Mouse (Mus musculus) embryonic facial prominence, embryonic 15.5 days (tissue): Measurements from ENCODE around the gene Slc5a4b. TPM values are rescaled to one million over a fixed set of nuclear protein-coding genes. Genes with fewer than 3 reads are reported as not detected.

Experiments used
- ATAC-seq: fragments of 200-750 bp; cut with Nextera tagmentation; 2 replicates; pipeline ENCODE4 v1.8.0; 2017; ENCODE audit warnings: low read depth, moderate TSS enrichment; ENCODE audit not compliant: insufficient number of reproducible peaks, low FRiP score, low TSS enrichment
- H3K27ac ChIP-seq: fragments of 300-500 bp; sonication (generic); replicated peaks from 2 replicates; pipeline ENCODE4 v1.5.1; 2015; ENCODE audit warnings: mild to moderate bottlenecking, inconsistent platforms
- H3K27me3 ChIP-seq: fragments of 300-500 bp; sonication (generic); 2 replicates; pipeline ENCODE4 v1.6.1; 2015; ENCODE audit warnings: inconsistent platforms
- H3K36me3 ChIP-seq: fragments of 300-500 bp; sonication (generic); 2 replicates; pipeline ENCODE4 v1.6.1; 2015; ENCODE audit warnings: mild to moderate bottlenecking, inconsistent platforms
- H3K4me1 ChIP-seq: fragments of 300-500 bp; sonication (generic); 2 replicates; pipeline ENCODE4 v1.6.1; 2015; ENCODE audit warnings: inconsistent platforms
- H3K4me2 ChIP-seq: fragments of 300-500 bp; sonication (generic); replicated peaks from 2 replicates; pipeline ENCODE4 v1.6.1; 2015; ENCODE audit warnings: mild to moderate bottlenecking, inconsistent platforms
- H3K4me3 ChIP-seq: fragments of 300-500 bp; sonication (generic); replicated peaks from 2 replicates; pipeline ENCODE4 v1.5.1; 2015; ENCODE audit warnings: mild to moderate bottlenecking, inconsistent platforms
- H3K9ac ChIP-seq: fragments of 300-500 bp; sonication (generic); 2 replicates; pipeline ENCODE4 v1.6.1; 2015; ENCODE audit warnings: inconsistent platforms
- H3K9me3 ChIP-seq: fragments of 300-500 bp; sonication (generic); replicated peaks from 2 replicates; pipeline ENCODE4 v1.6.1; 2016; ENCODE audit warnings: inconsistent platforms
- WGBS: fragments of 180-500 bp; shearing (Covaris S2); methylation state at CpG from one replicate; pipeline ENCODE4 v1.1.7; 2015; 5-methylcytosine and 5-hydroxymethylcytosine counted together
- polyA plus RNA-seq: library from polyadenylated mRNA; unstranded; fragments of >200 nt; fragmentation: Nextera tagmentation; extraction: Ambion mirVana; gene quantifications from 2 replicates; pipeline ENCODE4 v1.2.1, GENCODE M21; 2015

Gene Slc5a4b
- polyA plus RNA-seq, 1 experiment from 2014 or later = not detected

GRCm38 (mm10) chr10:76036962-76037361 lies 73.8 kb downstream of the Slc5a4b start:
- Histone ChIP-seq H3K9me3 (no peaks in the 10 kb centered on the region), H3K27me3 (no peaks in the 10 kb centered on the region), H3K9ac (no peak overlapping the region), H3K4me3 (no peak overlapping the region), H3K4me1 (no peaks in the 10 kb centered on the region), H3K36me3 (peaks cover 50% of the 10 kb centered on the region), H3K27ac (no peak overlapping the region), H3K4me2 (no peak overlapping the region)
- ATAC-seq = no peak
- WGBS = 95% methylated on average over 5 of the region's 5 CpGs

GRCm38 (mm10) chr10:76035277-76035676 lies 75.5 kb downstream of the Slc5a4b start:
- H3K36me3 ChIP-seq = peaks cover 37% of the 10 kb centered on the region
- no peak overlapping the region for H3K9ac ChIP-seq
- no peaks in the 10 kb centered on the region for H3K27me3 ChIP-seq
- H3K4me2 ChIP-seq = no peak overlapping the region
- no peaks in the 10 kb centered on the region for H3K4me1 ChIP-seq
- no peak overlapping the region for H3K4me3 ChIP-seq
- H3K27ac ChIP-seq = no peak overlapping the region
- no peaks in the 10 kb centered on the region for H3K9me3 ChIP-seq
- no peak for ATAC-seq

- no peaks in the 10 kb centered on the region for H3K27me3 ChIP-seq
- H3K4me1 ChIP-seq = no peaks in the 10 kb centered on the region
Measured at GRCm38 (mm10) chr10:76034001-76034600, 76.7 kb downstream of the Slc5a4b start.

GRCm38 (mm10) chr10:76033119-76033455 lies 77.7 kb downstream of the Slc5a4b start:
- Histone ChIP-seq H3K4me3 (peak overlapping the region; percentile 77), H3K9me3 (no peaks in the 10 kb centered on the region), H3K27me3 (no peaks in the 10 kb centered on the region), H3K27ac (0 out of 2 replicates have a peak overlapping the region, but pooled peaks have one; percentile 61), H3K4me1 (no peaks in the 10 kb centered on the region), H3K4me2 (peak overlapping the region; percentile 52), H3K9ac (peak overlapping the region; percentile 57), H3K36me3 (peaks cover 15% of the 10 kb centered on the region)
- no peak for ATAC-seq
- 17% methylated on average over 7 of the region's 7 CpGs for WGBS

More at GRCm38 (mm10) chr10:76034001-76034600, 76.7 kb downstream of the Slc5a4b start:
- Histone ChIP-seq H3K9ac (no peak overlapping the region), H3K36me3 (peaks cover 25% of the 10 kb centered on the region), H3K4me2 (no peak overlapping the region), H3K27ac (no peak overlapping the region), H3K4me3 (no peak overlapping the region), H3K9me3 (no peaks in the 10 kb centered on the region)
- 95% methylated on average over 8 of the region's 8 CpGs for WGBS
- no peak for ATAC-seq

GRCm38 (mm10) chr10:76032402-76033118 lies 78.2 kb downstream of the Slc5a4b start, which contains the start of gene Zfp280b:
TSS of gene Zfp280b (plus strand) at chr10:76032650.
- Histone ChIP-seq H3K9me3 (no peaks in the 10 kb centered on the region), H3K4me3 (peak within 1 kb of the TSS; percentile 77), H3K9ac (peak within 1 kb of the TSS; percentile 57), H3K27ac (peak within 1 kb of the TSS; percentile 61), H3K4me2 (peak within 1 kb of the TSS; percentile 52), H3K36me3 (peaks cover 9% of the 10 kb centered on the region; the same call in 1 of the 2 replicates), H3K27me3 (no peaks in the 10 kb centered on the region), H3K4me1 (no peaks in the 10 kb centered on the region)
- ATAC-seq = peak; percentile 97
- under 1% methylated on average over 58 of the region's 58 CpGs for WGBS

- ATAC-seq = peak; percentile 63
Measured at GRCm38 (mm10) chr10:76031511-76032401, 79.0 kb downstream of the Slc5a4b start.

GRCm38 (mm10) chr10:76030496-76030895 lies 80.3 kb downstream of the Slc5a4b start:
- no peaks in the 10 kb centered on the region for H3K36me3 ChIP-seq
- no peak overlapping the region for H3K9ac ChIP-seq
- H3K4me2 ChIP-seq = no peak overlapping the region
- H3K4me3 ChIP-seq = no peak overlapping the region
- no peak for ATAC-seq
- H3K4me1 ChIP-seq = no peaks in the 10 kb centered on the region
- WGBS = 63% methylated on average over 5 of the region's 5 CpGs
- no peak overlapping the region for H3K27ac ChIP-seq
- no peaks in the 10 kb centered on the region for H3K27me3 ChIP-seq
- H3K9me3 ChIP-seq = no peaks in the 10 kb centered on the region

More at GRCm38 (mm10) chr10:76031511-76032401, 79.0 kb downstream of the Slc5a4b start:
- Histone ChIP-seq H3K9ac (no peak overlapping the region; the same call in 1 of the 2 replicates), H3K27me3 (no peaks in the 10 kb centered on the region), H3K27ac (peak overlapping the region; percentile 13; the same call in 1 of the 2 replicates), H3K4me3 (peak overlapping the region; percentile 77), H3K4me1 (no peaks in the 10 kb centered on the region), H3K9me3 (no peaks in the 10 kb centered on the region), H3K4me2 (peak overlapping the region; percentile 52), H3K36me3 (0 out of 2 replicates have a peak, but pooled peaks cover 1% of the 10 kb centered on the region)
- 46% methylated on average over 14 of the region's 14 CpGs for WGBS

- Histone ChIP-seq H3K27ac (no peak overlapping the region), H3K4me1 (no peaks in the 10 kb centered on the region), H3K9me3 (no peaks in the 10 kb centered on the region), H3K4me2 (no peak overlapping the region), H3K9ac (no peak overlapping the region), H3K27me3 (no peaks in the 10 kb centered on the region), H3K36me3 (no peaks in the 10 kb centered on the region), H3K4me3 (no peak overlapping the region)
- WGBS = 72% methylated on average over 5 of the region's 5 CpGs
- ATAC-seq = no peak
Measured at GRCm38 (mm10) chr10:76029276-76029675, 81.5 kb downstream of the Slc5a4b start.

- Histone ChIP-seq H3K4me1 (no peaks in the 10 kb centered on the region), H3K27me3 (no peaks in the 10 kb centered on the region), H3K9ac (no peak overlapping the region), H3K9me3 (no peaks in the 10 kb centered on the region), H3K4me3 (no peak overlapping the region), H3K4me2 (no peak overlapping the region), H3K36me3 (no peaks in the 10 kb centered on the region), H3K27ac (no peak overlapping the region)
- 61% methylated on average over 9 of the region's 9 CpGs for WGBS
- ATAC-seq = no peak
Measured at GRCm38 (mm10) chr10:76028396-76028795, 82.4 kb downstream of the Slc5a4b start.

GRCm38 (mm10) chr10:76028016-76028366 lies 82.8 kb downstream of the Slc5a4b start:
- no peak overlapping the region for H3K4me3 ChIP-seq
- no peak overlapping the region for H3K27ac ChIP-seq
- H3K9ac ChIP-seq = no peak overlapping the region
- no peak overlapping the region for H3K4me2 ChIP-seq
- no peaks in the 10 kb centered on the region for H3K27me3 ChIP-seq
- H3K4me1 ChIP-seq = no peaks in the 10 kb centered on the region
- no peaks in the 10 kb centered on the region for H3K36me3 ChIP-seq
- H3K9me3 ChIP-seq = no peaks in the 10 kb centered on the region
- 16% methylated on average over 4 of the region's 4 CpGs for WGBS
- ATAC-seq = no peak
